Mouse (Mus musculus): ENCODE data around the gene Ifna4.
"Not testable (repeated sequence)": the region's sequence is repeated elsewhere in the genome, so short reads cannot be mapped to it uniquely, and the experiment has no call there.

DNA sequence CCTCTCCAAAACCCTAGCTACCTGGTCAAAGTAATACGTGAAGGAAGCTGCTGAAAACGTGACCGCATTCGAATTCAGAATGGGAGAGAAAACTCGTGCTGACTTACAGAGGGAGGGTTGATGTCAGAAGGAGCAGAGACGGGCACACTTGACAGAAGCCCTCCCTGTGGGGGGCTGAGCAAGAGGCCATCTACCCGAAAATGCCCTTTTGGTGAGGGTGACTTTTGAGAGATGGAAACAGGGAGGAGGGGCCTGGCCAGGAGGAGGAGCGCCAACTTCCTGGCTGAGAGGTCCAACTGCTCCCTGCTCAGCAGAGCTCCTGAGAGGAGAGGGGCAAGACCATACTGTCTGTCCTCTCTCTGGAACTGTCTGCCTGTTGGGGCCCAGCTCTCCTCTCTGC is 36.4 kb upstream of the Ifna4 start, which contains the start of gene Gm13288:
- not testable (repeated sequence) for TF ChIP-seq POLR2A (IDR thresholded peaks at IDR 0.05; ENCODE audit: borderline replicate concordance, extremely low read depth, low read depth, low read length); CTCF (IDR thresholded peaks at IDR 0.05; ENCODE audit: insufficient read depth, low read length)
